Mouse (Mus musculus): ENCODE data around the gene Ahctf1. TPM values are rescaled to one million over a fixed set of nuclear protein-coding genes. Genes with fewer than 3 reads are reported as not detected.

Ahctf1 gene
- polyA plus RNA-seq, 1 experiment from 2014 or later, result 13.8 TPM

- no peaks in the 10 kb centered on the region for H3K4me1 ChIP-seq (ENCODE audit: control insufficient read depth, insufficient read depth, low read length)
- ATAC-seq (replicated peaks; ENCODE audit: extremely low read depth, insufficient read depth, low FRiP score), result no peak
- no peak overlapping the region for H3K4me2 ChIP-seq (ENCODE audit: low read depth, low read length)
- peaks cover 56% of the 10 kb centered on the region for H3K36me3 ChIP-seq (ENCODE audit: control insufficient read depth, insufficient read depth)
- H3K9ac ChIP-seq (ENCODE audit: low read length), result no peak overlapping the region
- H3K4me3 ChIP-seq (ENCODE audit: low read length), result no peak overlapping the region
- 89% methylated on average over 8 of the region's 8 CpGs for WGBS
- H3K27ac ChIP-seq (ENCODE audit: low read length), result no peak overlapping the region
- no peaks in the 10 kb centered on the region for H3K27me3 ChIP-seq (ENCODE audit: control insufficient read depth, insufficient read depth, low read length)
- no peaks in the 10 kb centered on the region for H3K9me3 ChIP-seq (replicated peaks; ENCODE audit: control insufficient read depth, low read length)
These were observed 26.6 kb downstream of the Ahctf1 start for GRCm38 (mm10) chr1:179776831-179777230.

DNA sequence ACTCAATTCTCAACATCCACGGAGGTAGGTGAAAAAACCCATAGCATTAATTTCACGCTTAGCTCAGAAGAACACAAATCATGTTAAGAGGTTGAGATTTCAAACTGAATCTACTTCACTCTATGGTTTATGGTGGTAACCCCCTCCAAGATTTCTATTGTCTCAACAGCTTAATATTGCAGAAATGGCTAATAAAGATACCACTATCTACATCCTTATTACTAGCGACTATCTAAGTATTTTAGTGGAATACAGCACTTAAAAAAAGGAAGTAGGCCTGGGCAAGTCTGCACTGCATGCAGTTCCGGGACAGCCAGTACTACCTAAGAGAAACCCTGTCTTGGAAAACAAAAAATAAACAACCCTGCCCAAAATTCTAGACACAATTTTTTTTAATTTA is 42.9 kb downstream of the Ahctf1 start:
- Histone ChIP-seq H3K4me3 (ENCODE audit: low read length) (no peak overlapping the region), H3K36me3 (ENCODE audit: control insufficient read depth, insufficient read depth) (peaks cover 51% of the 10 kb centered on the region), H3K27ac (ENCODE audit: low read length) (no peak overlapping the region), H3K9me3 (replicated peaks; ENCODE audit: control insufficient read depth, low read length) (no peaks in the 10 kb centered on the region), H3K9ac (ENCODE audit: low read length) (no peak overlapping the region), H3K4me2 (ENCODE audit: low read depth, low read length) (no peak overlapping the region), H3K4me1 (ENCODE audit: control insufficient read depth, insufficient read depth, low read length) (no peaks in the 10 kb centered on the region), H3K27me3 (ENCODE audit: control insufficient read depth, insufficient read depth, low read length) (no peaks in the 10 kb centered on the region)
- 87% methylated on average over 4 of the region's 4 CpGs for WGBS
- no peak for ATAC-seq (replicated peaks; ENCODE audit: extremely low read depth, insufficient read depth, low FRiP score)

- Histone ChIP-seq H3K4me2 (ENCODE audit: low read depth, low read length) (no peak overlapping the region), H3K27me3 (ENCODE audit: control insufficient read depth, insufficient read depth, low read length) (no peaks in the 10 kb centered on the region), H3K36me3 (ENCODE audit: control insufficient read depth, insufficient read depth) (peaks cover 51% of the 10 kb centered on the region), H3K9me3 (replicated peaks; ENCODE audit: control insufficient read depth, low read length) (no peaks in the 10 kb centered on the region), H3K27ac (ENCODE audit: low read length) (no peak overlapping the region), H3K4me3 (ENCODE audit: low read length) (no peak overlapping the region), H3K4me1 (ENCODE audit: control insufficient read depth, insufficient read depth, low read length) (no peaks in the 10 kb centered on the region), H3K9ac (ENCODE audit: low read length) (no peak overlapping the region)
- 90% methylated on average over 5 of the region's 5 CpGs for WGBS
- ATAC-seq (replicated peaks; ENCODE audit: extremely low read depth, insufficient read depth, low FRiP score), result no peak
These were observed 43.4 kb downstream of the Ahctf1 start for GRCm38 (mm10) chr1:179760086-179760485.

DNA sequence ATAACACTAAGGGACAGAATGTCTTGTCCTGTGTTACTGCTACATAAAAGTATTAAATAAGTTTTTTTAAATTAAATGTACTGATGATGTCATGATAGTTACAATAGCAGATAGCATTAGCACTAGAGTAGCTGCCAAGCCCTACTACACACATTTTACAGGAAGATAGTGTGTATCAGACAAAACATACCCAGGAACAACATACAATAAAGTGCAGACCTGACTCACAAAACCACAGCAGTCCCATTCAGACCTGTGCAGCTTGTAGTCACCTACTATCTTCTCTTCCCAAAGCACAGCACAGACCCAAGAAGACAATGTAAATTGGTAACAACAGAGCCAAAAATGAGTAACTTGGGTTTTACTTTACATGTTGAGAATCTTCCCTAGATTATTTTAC is 47.0 kb downstream of the Ahctf1 start:
- no peak for ATAC-seq (replicated peaks; ENCODE audit: extremely low read depth, insufficient read depth, low FRiP score)
- H3K36me3 ChIP-seq (ENCODE audit: control insufficient read depth, insufficient read depth), result peaks cover 52% of the 10 kb centered on the region
- no peak overlapping the region for H3K4me3 ChIP-seq (ENCODE audit: low read length)
- no peak overlapping the region for H3K27ac ChIP-seq (ENCODE audit: low read length)
- H3K9me3 ChIP-seq (replicated peaks; ENCODE audit: control insufficient read depth, low read length), result no peaks in the 10 kb centered on the region
- no peaks in the 10 kb centered on the region for H3K27me3 ChIP-seq (ENCODE audit: control insufficient read depth, insufficient read depth, low read length)
- no peaks in the 10 kb centered on the region for H3K4me1 ChIP-seq (ENCODE audit: control insufficient read depth, insufficient read depth, low read length)
- H3K9ac ChIP-seq (ENCODE audit: low read length), result no peak overlapping the region
- H3K4me2 ChIP-seq (ENCODE audit: low read depth, low read length), result no peak overlapping the region

- no peak overlapping the region for H3K27ac ChIP-seq (ENCODE audit: low read length)
- no peaks in the 10 kb centered on the region for H3K9me3 ChIP-seq (replicated peaks; ENCODE audit: control insufficient read depth, low read length)
- ATAC-seq (replicated peaks; ENCODE audit: extremely low read depth, insufficient read depth, low FRiP score), result no peak
- H3K9ac ChIP-seq (ENCODE audit: low read length), result no peak overlapping the region
- no peak overlapping the region for H3K4me2 ChIP-seq (ENCODE audit: low read depth, low read length)
- H3K36me3 ChIP-seq (ENCODE audit: control insufficient read depth, insufficient read depth), result peaks cover 37% of the 10 kb centered on the region
- no peak overlapping the region for H3K4me3 ChIP-seq (ENCODE audit: low read length)
- no peaks in the 10 kb centered on the region for H3K4me1 ChIP-seq (ENCODE audit: control insufficient read depth, insufficient read depth, low read length)
- no peaks in the 10 kb centered on the region for H3K27me3 ChIP-seq (ENCODE audit: control insufficient read depth, insufficient read depth, low read length)
- WGBS, result 90% methylated on average over 8 of the region's 8 CpGs
These were observed 50.5 kb downstream of the Ahctf1 start for GRCm38 (mm10) chr1:179753006-179753405.

DNA sequence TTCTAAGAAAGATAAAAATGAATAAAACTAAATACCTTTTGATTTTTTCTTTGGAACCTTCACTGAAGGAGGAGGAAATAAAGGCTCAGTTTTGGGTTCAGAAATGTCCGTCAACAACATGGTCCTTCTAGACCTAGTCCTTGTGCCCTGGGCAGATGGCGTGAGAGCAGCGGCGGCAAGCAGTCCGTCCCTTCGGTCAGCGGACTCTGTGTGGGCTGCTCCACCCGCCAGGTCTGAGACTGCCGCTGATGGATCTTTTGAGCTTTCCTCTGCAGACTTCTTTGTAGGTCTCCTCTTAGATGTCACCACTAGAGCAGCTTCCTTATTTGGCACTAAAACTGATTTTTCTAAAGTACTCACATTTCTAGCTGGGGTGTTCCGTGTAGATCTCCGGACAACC is 51.2 kb downstream of the Ahctf1 start:
- WGBS, result 92% methylated on average over 11 of the region's 11 CpGs
- Histone ChIP-seq H3K36me3 (ENCODE audit: control insufficient read depth, insufficient read depth) (peaks cover 41% of the 10 kb centered on the region), H3K4me1 (ENCODE audit: control insufficient read depth, insufficient read depth, low read length) (no peaks in the 10 kb centered on the region), H3K27ac (ENCODE audit: low read length) (no peak overlapping the region), H3K9me3 (replicated peaks; ENCODE audit: control insufficient read depth, low read length) (no peaks in the 10 kb centered on the region), H3K4me2 (ENCODE audit: low read depth, low read length) (no peak overlapping the region), H3K9ac (ENCODE audit: low read length) (no peak overlapping the region), H3K27me3 (ENCODE audit: control insufficient read depth, insufficient read depth, low read length) (no peaks in the 10 kb centered on the region), H3K4me3 (ENCODE audit: low read length) (no peak overlapping the region)
- no peak for ATAC-seq (replicated peaks; ENCODE audit: extremely low read depth, insufficient read depth, low FRiP score)

GRCm38 (mm10) chr1:179745171-179745570 is 58.3 kb downstream of the Ahctf1 start, which contains the start of gene Kif28:
TSS of gene Kif28 (minus strand) at chr1:179745271.
- Histone ChIP-seq H3K4me3 (ENCODE audit: low read length) (no peak within 1 kb of the TSS), H3K36me3 (ENCODE audit: control insufficient read depth, insufficient read depth) (peaks cover 26% of the 10 kb centered on the region), H3K4me2 (ENCODE audit: low read depth, low read length) (no peak within 1 kb of the TSS), H3K9me3 (replicated peaks; ENCODE audit: control insufficient read depth, low read length) (no peaks in the 10 kb centered on the region), H3K27me3 (ENCODE audit: control insufficient read depth, insufficient read depth, low read length) (no peaks in the 10 kb centered on the region), H3K9ac (ENCODE audit: low read length) (no peak within 1 kb of the TSS), H3K4me1 (ENCODE audit: control insufficient read depth, insufficient read depth, low read length) (no peaks in the 10 kb centered on the region), H3K27ac (ENCODE audit: low read length) (no peak within 1 kb of the TSS)
- no peak for ATAC-seq (replicated peaks; ENCODE audit: extremely low read depth, insufficient read depth, low FRiP score)
- WGBS, result 92% methylated on average over 9 of the region's 9 CpGs

GRCm38 (mm10) chr1:179743593-179744193 is 59.8 kb downstream of the Ahctf1 start:
- H3K36me3 ChIP-seq (ENCODE audit: control insufficient read depth, insufficient read depth), result peaks cover 26% of the 10 kb centered on the region
- H3K27me3 ChIP-seq (ENCODE audit: control insufficient read depth, insufficient read depth, low read length), result no peaks in the 10 kb centered on the region
- H3K4me1 ChIP-seq (ENCODE audit: control insufficient read depth, insufficient read depth, low read length), result no peaks in the 10 kb centered on the region
- no peak overlapping the region for H3K9ac ChIP-seq (ENCODE audit: low read length)
- no peak overlapping the region for H3K4me2 ChIP-seq (ENCODE audit: low read depth, low read length)
- H3K9me3 ChIP-seq (replicated peaks; ENCODE audit: control insufficient read depth, low read length), result no peaks in the 10 kb centered on the region
- no peak for ATAC-seq (replicated peaks; ENCODE audit: extremely low read depth, insufficient read depth, low FRiP score)
- H3K4me3 ChIP-seq (ENCODE audit: low read length), result no peak overlapping the region
- H3K27ac ChIP-seq (ENCODE audit: low read length), result no peak overlapping the region
- 74% methylated on average over 4 of the region's 4 CpGs for WGBS

- Histone ChIP-seq H3K4me1 (ENCODE audit: control insufficient read depth, insufficient read depth, low read length) (no peaks in the 10 kb centered on the region), H3K36me3 (ENCODE audit: control insufficient read depth, insufficient read depth) (no peaks in the 10 kb centered on the region), H3K9me3 (replicated peaks; ENCODE audit: control insufficient read depth, low read length) (no peaks in the 10 kb centered on the region), H3K4me3 (ENCODE audit: low read length) (no peak overlapping the region), H3K27ac (ENCODE audit: low read length) (no peak overlapping the region), H3K27me3 (ENCODE audit: control insufficient read depth, insufficient read depth, low read length) (no peaks in the 10 kb centered on the region), H3K9ac (ENCODE audit: low read length) (no peak overlapping the region), H3K4me2 (ENCODE audit: low read depth, low read length) (no peak overlapping the region)
- WGBS, result 86% methylated on average over 3 of the region's 3 CpGs
- no peak for ATAC-seq (replicated peaks; ENCODE audit: extremely low read depth, insufficient read depth, low FRiP score)
These were observed 67.0 kb downstream of the Ahctf1 start for GRCm38 (mm10) chr1:179736483-179736882.

Data from heart, embryonic 16.5 days (tissue).